Mouse (Mus musculus) ovary, adult 10 weeks (tissue): ENCODE measurements around the gene Lrif1. TPM values are rescaled to one million over a fixed set of nuclear protein-coding genes. Genes with fewer than 3 reads are reported as not detected.

ENCODE experiments used
- polyA plus RNA-seq: library from polyadenylated mRNA; stranded (reverse); fragments of 350-450 nt; fragmentation: Illumina TruSeq; extraction: RNeasy Lipid Tissue Mini Kit (QIAGEN cat#74804); gene quantifications from one replicate; pipeline ENCODE4 v1.2.3, GENCODE M21; 2014

Gene Lrif1
- polyA plus RNA-seq, result 100.0 TPM

DNA sequence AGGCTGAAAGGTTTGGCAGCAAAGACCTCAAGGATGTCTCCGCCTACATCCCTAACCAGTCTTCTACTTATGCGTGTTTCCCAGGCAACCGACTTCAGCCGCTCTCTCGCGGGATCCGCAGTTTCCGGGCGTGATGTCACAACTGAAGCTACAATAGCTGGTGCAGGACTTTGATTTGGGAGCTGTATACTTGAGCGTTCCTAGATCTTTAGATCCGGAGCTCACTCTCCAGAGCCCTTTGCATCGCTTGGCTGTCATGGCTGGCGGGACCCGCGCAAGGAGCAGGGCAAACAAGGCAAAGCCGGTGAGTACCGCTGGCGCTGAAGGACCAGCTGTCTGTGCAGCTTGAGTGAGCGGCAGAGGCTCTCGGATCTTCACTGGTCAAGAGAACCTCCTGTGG lies at the start of gene Lrif1:
Gene Lrif1, plus strand, starts transcription at position 158 of the 400 bp plus-strand sequence.

Other genes starting within 250 kb of the Lrif1 start
- 8.5 TPM for gene Dennd2d, start 202.6 kb upstream of the Lrif1 start, polyA plus RNA-seq
- 272 TPM for gene Dram2, start 137.2 kb upstream of the Lrif1 start, polyA plus RNA-seq
- 157 TPM for gene Cept1, start 137.2 kb upstream of the Lrif1 start, polyA plus RNA-seq
- gene Cd53, start 105.2 kb downstream of the Lrif1 start, polyA plus RNA-seq, result 86.1 TPM
- gene Olfr266, start 141.3 kb downstream of the Lrif1 start, polyA plus RNA-seq, result 0.34 TPM